Mouse (Mus musculus) MEL (cell line): ENCODE measurements around the gene Marcks. TPM values are rescaled to one million over a fixed set of nuclear protein-coding genes. Genes with fewer than 3 reads are reported as not detected.

ENCODE experiments used
- DNase-seq: peaks from one replicate; pipeline ENCODE4 v3.0.0; 2011; ENCODE audit warnings: low read depth, low spot score
- H3K27ac ChIP-seq: 2 replicates; pipeline ENCODE4 v1.5.1; 2012; ENCODE audit warnings: low read depth, mild to moderate bottlenecking, control low read depth, low read length, moderate library complexity; ENCODE audit not compliant: control insufficient read depth
- H3K27me3 ChIP-seq, 2 experiments: fragments of 150-350 bp in 1 of 2; sonication (generic) in 1 of 2; 2 replicates each; pipeline ENCODE4 v1.6.1; 2012; ENCODE audit warnings: low read length in 2 of 2, mild to moderate bottlenecking in 2 of 2, improper control_type of control experiment in 1 of 2, moderate library complexity in 1 of 2; ENCODE audit not compliant: insufficient read depth in 2 of 2, control insufficient read depth in 1 of 2
- H3K36me3 ChIP-seq, 2 experiments: 2 replicates each; pipeline ENCODE4 v1.6.1; 2012 to 2014; ENCODE audit warnings: low read length in 2 of 2, improper control_type of control experiment in 1 of 2, inconsistent platforms in 1 of 2, mild to moderate bottlenecking in 1 of 2; ENCODE audit not compliant: insufficient read depth in 2 of 2, control insufficient read depth in 1 of 2
- H3K4me1 ChIP-seq, 2 experiments: fragments of 150-350 bp in 1 of 2; sonication (generic) in 1 of 2; 2 replicates each; pipeline ENCODE4 v1.6.1; 2012; ENCODE audit warnings: low read length in 2 of 2, improper control_type of control experiment in 1 of 2, mild to moderate bottlenecking in 1 of 2; ENCODE audit not compliant: insufficient read depth in 2 of 2, control insufficient read depth in 1 of 2
- H3K4me3 ChIP-seq, 2 experiments: fragments of 150-350 bp in 1 of 2; sonication (generic) in 1 of 2; 2 replicates each; pipeline ENCODE4 v1.5.1; 2012; ENCODE audit warnings: low read depth in 2 of 2, low read length in 2 of 2, mild to moderate bottlenecking in 2 of 2, moderate library complexity in 2 of 2, control low read depth in 1 of 2, improper control_type of control experiment in 1 of 2; ENCODE audit not compliant: control insufficient read depth in 1 of 2, insufficient read depth in 1 of 2
- H3K79me2 ChIP-seq: 2 replicates; pipeline ENCODE4 v1.6.1; 2012; ENCODE audit warnings: mild to moderate bottlenecking, low read length, moderate library complexity; ENCODE audit not compliant: control insufficient read depth, poor library complexity, insufficient read depth
- H3K9ac ChIP-seq: 2 replicates; pipeline ENCODE4 v1.6.1; 2012; ENCODE audit warnings: low read depth, mild to moderate bottlenecking, control low read depth, low read length, moderate library complexity; ENCODE audit not compliant: control insufficient read depth, poor library complexity, severe bottlenecking
- H3K9me3 ChIP-seq: fragments of 150-350 bp; sonication (generic); replicated peaks from 2 replicates; pipeline ENCODE4 v1.6.1; 2012; ENCODE audit warnings: mild to moderate bottlenecking, low read length, improper control_type of control experiment, moderate library complexity; ENCODE audit not compliant: insufficient read depth
- BHLHE40 ChIP-seq: IDR thresholded peaks from 2 replicates; pipeline ENCODE4 v1.6.1; 2012; ENCODE audit warnings: low read depth, mild to moderate bottlenecking, inconsistent platforms, low read length, improper control_type of control experiment, borderline replicate concordance
- CHD1 ChIP-seq: IDR thresholded peaks from 2 replicates; pipeline ENCODE4 v1.6.1; 2012; ENCODE audit warnings: low read depth, mild to moderate bottlenecking, inconsistent platforms, low read length, improper control_type of control experiment
- CHD2 ChIP-seq: IDR thresholded peaks from 2 replicates; pipeline ENCODE4 v1.6.1; 2011; ENCODE audit warnings: low read length, improper control_type of control experiment
- CTCF ChIP-seq, 3 experiments: IDR thresholded peaks in 2 of 3; conservative IDR thresholded peaks in 1 of 3; 2 replicates each; pipeline ENCODE4 v1.5.1; 2011 to 2012; ENCODE audit warnings: low read length in 3 of 3, low read depth in 2 of 3, mild to moderate bottlenecking in 2 of 3, improper control_type of control experiment in 1 of 3, inconsistent platforms in 1 of 3, mixed read lengths in 1 of 3, moderate library complexity in 1 of 3; ENCODE audit not compliant: control insufficient read depth in 1 of 3, insufficient read depth in 1 of 3, poor library complexity in 1 of 3, severe bottlenecking in 1 of 3
- E2F4 ChIP-seq: IDR thresholded peaks from 2 replicates; pipeline ENCODE4 v1.6.1; 2011; ENCODE audit warnings: low read depth, low read length, improper control_type of control experiment, borderline replicate concordance
- ELF1 ChIP-seq: IDR thresholded peaks from 2 replicates; pipeline ENCODE4 v1.6.1; 2014; ENCODE audit warnings: low read depth, mild to moderate bottlenecking, inconsistent platforms, low read length, improper control_type of control experiment, moderate library complexity
- GABPA ChIP-seq: IDR thresholded peaks from 2 replicates; pipeline ENCODE4 v1.6.1; 2012; ENCODE audit warnings: low read depth, mild to moderate bottlenecking, inconsistent platforms, low read length, improper control_type of control experiment, moderate library complexity
- GATA1 ChIP-seq: IDR thresholded peaks from 2 replicates; pipeline ENCODE4 v1.6.1; 2011; ENCODE audit warnings: low read depth, low read length, improper control_type of control experiment
- JUND ChIP-seq: IDR thresholded peaks from 2 replicates; pipeline ENCODE4 v1.6.1; 2011; ENCODE audit warnings: low read depth, mild to moderate bottlenecking, improper control_type of control experiment, low read length
- MAFK ChIP-seq: IDR thresholded peaks from 2 replicates; pipeline ENCODE4 v1.6.1; 2011; ENCODE audit warnings: low read depth, mild to moderate bottlenecking, low read length, improper control_type of control experiment, borderline replicate concordance
- MAX ChIP-seq: IDR thresholded peaks from 2 replicates; pipeline ENCODE4 v1.6.1; 2011; ENCODE audit warnings: low read length, improper control_type of control experiment
- MEF2A ChIP-seq: IDR thresholded peaks from 2 replicates; pipeline ENCODE4 v1.6.1; 2014; ENCODE audit warnings: low read depth, mild to moderate bottlenecking, inconsistent platforms, low read length, improper control_type of control experiment; ENCODE audit not compliant: poor library complexity, insufficient replicate concordance, severe bottlenecking; ENCODE audit errors: extremely low read depth
- MYB ChIP-seq: IDR thresholded peaks from 2 replicates; pipeline ENCODE4 v1.6.1; 2011; ENCODE audit warnings: mild to moderate bottlenecking, low read depth, low read length, improper control_type of control experiment
- MYC ChIP-seq: IDR thresholded peaks from 2 replicates; pipeline ENCODE4 v1.6.1; 2011; ENCODE audit warnings: low read depth, mild to moderate bottlenecking, low read length, improper control_type of control experiment, moderate library complexity
- POLR2AphosphoS2 ChIP-seq: IDR thresholded peaks from 2 replicates; pipeline ENCODE4 v1.6.1; 2011; ENCODE audit warnings: low read length, improper control_type of control experiment
- POLR2AphosphoS5 ChIP-seq: IDR thresholded peaks from 2 replicates; pipeline ENCODE4 v1.6.1; 2012; ENCODE audit warnings: low read depth, borderline replicate concordance, mild to moderate bottlenecking, inconsistent platforms, low read length, moderate library complexity, mixed read lengths
- RCOR1 ChIP-seq: IDR thresholded peaks from 2 replicates; pipeline ENCODE4 v1.6.1; 2012; ENCODE audit warnings: low read depth, mild to moderate bottlenecking, inconsistent platforms, low read length, improper control_type of control experiment
- SIN3A ChIP-seq: IDR thresholded peaks from 2 replicates; pipeline ENCODE4 v1.6.1; 2012; ENCODE audit warnings: low read length, improper control_type of control experiment, inconsistent platforms
- TBP ChIP-seq: IDR thresholded peaks from 2 replicates; pipeline ENCODE4 v1.8.0; 2011; ENCODE audit warnings: low read depth, low read length, improper control_type of control experiment
- TCF12 ChIP-seq: IDR thresholded peaks from 2 replicates; pipeline ENCODE4 v1.6.1; 2014; ENCODE audit warnings: low read depth, mild to moderate bottlenecking, inconsistent platforms, low read length, improper control_type of control experiment, moderate library complexity
- USF2 ChIP-seq, 2 experiments: IDR thresholded peaks; 2 replicates each; pipeline ENCODE4 v1.6.1; 2011 to 2012; ENCODE audit warnings: improper control_type of control experiment in 2 of 2, low read length in 2 of 2, borderline replicate concordance in 1 of 2, inconsistent platforms in 1 of 2, low read depth in 1 of 2, mild to moderate bottlenecking in 1 of 2; ENCODE audit not compliant: insufficient read depth in 1 of 2
- ZMIZ1 ChIP-seq: IDR thresholded peaks from 2 replicates; pipeline ENCODE4 v1.6.1; 2012; ENCODE audit warnings: low read depth, mild to moderate bottlenecking, inconsistent platforms, low read length, improper control_type of control experiment, moderate library complexity
- polyA plus RNA-seq, 2 experiments: library from polyadenylated mRNA; stranded (reverse) in 1 of 2; unstranded in 1 of 2; fragments of >175 nt in 1 of 2; fragments of >200 nt in 1 of 2; gene quantifications; 2 replicates each; pipeline versions ENCODE4 v1.2.1 to v1.2.4; 2012; ENCODE audit warnings: low replicate concordance in 2 of 2, low read depth in 1 of 2; ENCODE audit not compliant: insufficient read length in 2 of 2, insufficient read depth in 1 of 2, missing spikeins in 1 of 2
- total RNA-seq: library from RNA; depleted of rRNA; stranded (reverse); fragments of 300-350 nt; gene quantifications from 2 replicates; pipeline ENCODE4 v1.2.3, GENCODE M21; 2012

The Marcks gene
- total and polyA plus RNA-seq, 3 experiments = not detected

- Histone ChIP-seq H3K9me3 (no peaks in the 10 kb centered on the region), H3K4me1 (no peaks in the 10 kb centered on the region), H3K9ac (no peak overlapping the region), H3K27me3 (no peaks in the 10 kb centered on the region)
- no peak for DNase-seq
- TF ChIP-seq SIN3A (no peak), USF2 (IDR thresholded peaks at IDR 0.05; ENCODE audit: borderline replicate concordance in 1 of 2, insufficient read depth in 1 of 2, low read depth in 1 of 2, low read length in 2 of 2) (no peak), RCOR1 (no peak), MEF2A (no peak), TCF12 (no peak), GATA1 (no peak), JUND (no peak), POLR2AphosphoS2 (no peak), CHD1 (no peak), POLR2AphosphoS5 (no peak), CTCF (IDR thresholded peaks at IDR 0.05 in 2 of 3, conservative IDR thresholded peaks at IDR 0.05 in 1 of 3; ENCODE audit: control insufficient read depth in 1 of 3, insufficient read depth in 1 of 3, low read depth in 2 of 3, low read length in 3 of 3, poor library complexity in 1 of 3, severe bottlenecking in 1 of 3) (no peak), CHD2 (no peak), ELF1 (no peak), MYB (no peak), MAFK (no peak), BHLHE40 (no peak)
- TF ChIP-seq, all 39 proteins: peak for 0
- no peak overlapping the region for H3K27ac ChIP-seq
- H3K4me3 ChIP-seq = no peak overlapping the region
- no peaks in the 10 kb centered on the region for H3K36me3 ChIP-seq
- H3K79me2 ChIP-seq = no peaks in the 10 kb centered on the region
These were observed 25.9 kb downstream of the Marcks start for GRCm38 (mm10) chr10:37112812-37113211.

GRCm38 (mm10) chr10:37112362-37112761, 26.4 kb downstream of the Marcks start:
- Histone ChIP-seq H3K4me3 (no peak overlapping the region), H3K79me2 (no peaks in the 10 kb centered on the region), H3K9me3 (no peaks in the 10 kb centered on the region), H3K4me1 (no peaks in the 10 kb centered on the region), H3K27me3 (no peaks in the 10 kb centered on the region), H3K9ac (no peak overlapping the region), H3K36me3 (no peaks in the 10 kb centered on the region), H3K27ac (no peak overlapping the region)
- DNase-seq = no peak
- TF ChIP-seq MYC (no peak), BHLHE40 (no peak), TBP (no peak), MAX (no peak), RCOR1 (no peak), GABPA (no peak), CHD1 (no peak), E2F4 (no peak), ZMIZ1 (no peak)
